10 mouse cellular contexts compared by ENCODE assay signal in the genomic region with DNA sequence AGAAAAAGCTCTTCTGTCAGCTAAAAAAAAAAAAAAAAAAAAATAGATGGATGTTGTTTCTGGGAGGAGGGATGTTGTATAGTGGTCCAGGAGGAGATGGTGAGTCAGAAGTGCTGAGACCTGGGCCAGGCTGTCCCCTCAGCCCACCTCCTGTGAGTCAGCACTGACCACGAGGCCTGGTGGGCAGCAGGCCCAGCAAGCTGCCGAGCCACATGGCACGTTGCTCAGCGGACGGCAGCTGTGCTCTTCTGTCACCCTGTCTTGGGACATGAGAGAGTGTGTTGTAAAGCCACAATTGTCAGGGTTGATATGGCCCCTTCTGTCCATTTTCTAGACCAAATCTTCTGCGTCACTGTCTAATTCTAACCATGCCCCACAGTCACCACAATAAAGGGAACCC.
A peak's percentile ranks its signal among the peaks of the same experiment; 100 is the strongest.
DNase-seq lines count a peak whose midpoint lies in the region; ATAC-seq lines count a peak whose summit lies in the region.
"Had no signal": no experiment of that assay in that cellular context is flagged by ENCODE, and none has a peak within 500 bp of the region (broad histone marks: within the 10 kb centered on the region; RNA-seq: fewer than 3 reads in every experiment).

No protein-coding gene starts in this region.

- intact Hi-C loops in left cerebral cortex, postnatal 14 days (cut with DNase I), result no loop called here

- no peaks in the 10 kb centered on the region for H3K27me3 ChIP-seq in liver, embryonic 11.5 days (replicated peaks; ENCODE audit: control insufficient read depth, insufficient read depth, low read length)
- no peaks in the 10 kb centered on the region for H3K27me3 ChIP-seq in hindbrain, embryonic 13.5 days

- H3K36me3 ChIP-seq in liver, embryonic 11.5 days (ENCODE audit: control insufficient read depth, insufficient read depth, low read length), result no peaks in the 10 kb centered on the region
- no peaks in the 10 kb centered on the region for H3K36me3 ChIP-seq in hindbrain, embryonic 13.5 days

- H3K27ac ChIP-seq in liver, embryonic 11.5 days (ENCODE audit: low read depth, low read length), result no peak overlapping the region
- no peak overlapping the region for H3K27ac ChIP-seq in hindbrain, embryonic 13.5 days

- 70% methylated on average over 6 of the region's 6 CpGs for WGBS in liver, embryonic 11.5 days
- 74% methylated on average over 6 of the region's 6 CpGs for WGBS in hindbrain, embryonic 13.5 days

- no peaks in the 10 kb centered on the region for H3K9me3 ChIP-seq in liver, embryonic 11.5 days (ENCODE audit: control insufficient read depth, low read length)
- no peaks in the 10 kb centered on the region for H3K9me3 ChIP-seq in hindbrain, embryonic 13.5 days

- no peak for ATAC-seq in liver, embryonic 11.5 days (replicated peaks; ENCODE audit: low FRiP score)
- ATAC-seq in hindbrain, embryonic 13.5 days (ENCODE audit: low FRiP score), result no peak
- ATAC-seq: inflammation-experienced regulatory T-cells, adult 6 months had no signal

- H3K4me1 ChIP-seq in liver, embryonic 11.5 days (replicated peaks; ENCODE audit: control insufficient read depth, insufficient read depth, low read length), result no peaks in the 10 kb centered on the region
- H3K4me1 ChIP-seq in hindbrain, embryonic 13.5 days (replicated peaks), result no peaks in the 10 kb centered on the region

- no peak overlapping the region for H3K9ac ChIP-seq in liver, embryonic 11.5 days (ENCODE audit: low read depth, low read length)
- H3K9ac ChIP-seq in hindbrain, embryonic 13.5 days, result no peak overlapping the region

- peak; percentile 6 to 60 for DNase-seq in urinary bladder, adult 18-20 months (ENCODE audit: low spot score in 2 of 2)
- DNase-seq in urinary bladder, adult 2 months (ENCODE audit: low spot score), result no peak
- DNase-seq in fibroblast of lung, adult 2 months (ENCODE audit: low read depth), result peak; percentile 82
- DNase-seq in left cerebral cortex, postnatal 14 days (ENCODE audit: low spot score in 2 of 2), result peak; percentile 14
- DNase-seq in urinary bladder, postnatal 36 days (ENCODE audit: low spot score in 2 of 2), result peak; percentile 23 to 58
- DNase-seq in neural tube, embryonic 10.5 days (ENCODE audit: extremely low spot score, low spot score), result no peak
- DNase-seq in liver, embryonic 11.5 days (ENCODE audit: low spot score), result no peak
- DNase-seq: spleen, adult 18-20 months had no signal

- no peak overlapping the region for H3K4me2 ChIP-seq in liver, embryonic 11.5 days
- no peak overlapping the region for H3K4me2 ChIP-seq in hindbrain, embryonic 13.5 days

- H3K4me3 ChIP-seq in liver, embryonic 11.5 days (ENCODE audit: low read depth, low read length), result no peak overlapping the region
- no peak overlapping the region for H3K4me3 ChIP-seq in hindbrain, embryonic 13.5 days

Comparison
In these comparisons a context has a peak if more than half of its experiments do, and no peak if none do; other contexts are left out.
1. DNase-seq: peak in urinary bladder, adult 18-20 months (2 of 2), fibroblast of lung, adult 2 months (single experiment), left cerebral cortex, postnatal 14 days (2 of 2) and urinary bladder, postnatal 36 days (2 of 2); none in urinary bladder, adult 2 months (single experiment), neural tube, embryonic 10.5 days (single experiment) and liver, embryonic 11.5 days (single experiment).